Comparison of ENCODE assay signal across 7 mouse cellular contexts in the genomic region with DNA sequence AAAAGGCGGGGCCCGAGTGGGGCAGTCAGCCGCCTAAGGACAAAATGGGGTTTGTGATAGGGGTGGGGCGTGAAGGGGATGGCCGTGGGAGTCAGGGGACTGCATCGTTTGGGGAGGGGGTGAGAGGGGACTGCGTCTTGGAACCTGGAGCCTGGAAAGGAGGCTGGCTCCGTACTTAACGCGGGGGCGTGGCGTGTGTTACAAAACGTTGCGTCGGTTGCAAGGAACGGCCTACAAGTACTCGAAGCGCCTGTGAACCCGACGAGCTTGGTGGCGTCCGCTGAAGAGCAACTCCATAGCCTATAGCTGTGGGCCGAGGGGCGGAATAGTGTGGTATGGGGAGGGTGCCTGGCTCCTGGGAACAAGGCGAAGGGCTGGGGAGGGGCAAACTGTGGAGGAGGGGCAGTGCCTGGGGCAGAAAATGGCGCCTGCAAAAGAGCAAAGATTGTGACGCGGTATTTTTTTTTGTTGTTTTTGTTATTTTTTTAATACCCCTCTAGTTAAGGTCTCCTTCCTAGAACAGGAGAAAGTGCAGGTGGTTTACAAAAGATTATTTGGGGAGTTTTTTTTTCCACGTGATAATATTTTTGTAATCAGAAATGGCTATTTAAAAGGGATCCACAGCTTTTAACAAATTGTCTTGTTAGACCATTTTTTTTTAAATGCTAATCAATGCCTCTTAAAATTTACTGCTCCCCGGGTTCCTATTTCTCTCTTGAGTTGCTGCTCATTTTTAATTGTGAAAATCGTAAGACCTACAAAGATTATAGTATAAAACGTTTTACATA. TPM values are rescaled to one million over a fixed set of nuclear protein-coding genes. Genes with fewer than 3 reads are reported as not detected.
DNase-seq lines count a peak whose midpoint lies in the region; ATAC-seq lines count a peak whose summit lies in the region.

No protein-coding gene starts in this region.

- H3K4me1 ChIP-seq in intestine, embryonic 15.5 days (replicated peaks): no peaks in the 10 kb centered on the region

- peak overlapping the region; percentile 54 for H3K4me3 ChIP-seq in intestine, embryonic 15.5 days (replicated peaks)

- intact Hi-C loops in gastrocnemius, postnatal 36 days (cut with DNase I): no loop called here
- intact Hi-C loops in left cerebral cortex, postnatal 25 days (cut with DNase I): loop anchor here (2.0 kb wide), 1 partner anchor 16 kb away; no protein-coding TSS in a partner anchor

- H3K4me2 ChIP-seq in intestine, embryonic 15.5 days (replicated peaks): peak overlapping the region; percentile 51

- WGBS in intestine, embryonic 15.5 days: 19% methylated on average over 32 of the region's 32 CpGs

- H3K27me3 ChIP-seq in intestine, embryonic 15.5 days (replicated peaks): no peaks in the 10 kb centered on the region

- H3K9me3 ChIP-seq in intestine, embryonic 15.5 days: no peaks in the 10 kb centered on the region

- peak overlapping the region; percentile 52 for H3K9ac ChIP-seq in intestine, embryonic 15.5 days

- peak overlapping the region; percentile 91 for H3K27ac ChIP-seq in intestine, embryonic 15.5 days

- peak; percentile 84 for DNase-seq in adrenal gland, postnatal 10 days
- peak; percentile 66 for DNase-seq in embryo, embryonic 11.5 days (ENCODE audit: low read depth, low spot score)
- peak; percentile 51 for DNase-seq in gastrocnemius, postnatal 36 days
- peak; percentile 74 to 88 for DNase-seq in left cerebral cortex, postnatal 25 days (ENCODE audit: low spot score in 2 of 2)
- peak; percentile 87 for DNase-seq in mesoderm, embryonic 11.5 days (ENCODE audit: low read depth, low spot score)
- peak; percentile 68 for DNase-seq in skeletal muscle tissue, adult 2 months (ENCODE audit: low read depth, low spot score)

- H3K36me3 ChIP-seq in intestine, embryonic 15.5 days: no peaks in the 10 kb centered on the region

- ATAC-seq in intestine, embryonic 15.5 days: peak; percentile 97

RNA-seq across cellular contexts. Expression of a gene that starts 0.8 kb away (rescaled TPM):
- total RNA-seq in adrenal gland, postnatal 10 days (2021): 10 to 100 TPM; 18.9 to 28.3 TPM
- total RNA-seq in gastrocnemius, postnatal 36 days (2021): 1 to 10 TPM; 1.1 to 1.9 TPM
- polyA plus RNA-seq in intestine, embryonic 15.5 days (2015; fragmentation: Nextera tagmentation; extraction: Ambion mirVana): 27.9 and 28.4 TPM in 2 replicates
- 100 to 1,000 TPM in 1 of 2 experiments, 10 to 100 TPM in 1; 99.6 to 110 TPM for total RNA-seq in left cerebral cortex, postnatal 25 days (2021)

RNA-seq across cellular contexts. Expression of a gene that starts 16.7 kb away (rescaled TPM):
- 100 to 1,000 TPM; 145 to 183 TPM for total RNA-seq in adrenal gland, postnatal 10 days (2021)
- total RNA-seq in gastrocnemius, postnatal 36 days (2021): 100 to 1,000 TPM; 112 to 126 TPM
- polyA plus RNA-seq in intestine, embryonic 15.5 days (2015; fragmentation: Nextera tagmentation; extraction: Ambion mirVana): 102 and 104 TPM in 2 replicates
- 100 to 1,000 TPM; 282 to 311 TPM for total RNA-seq in left cerebral cortex, postnatal 25 days (2021)

RNA-seq across cellular contexts. Expression of a gene that starts 46.4 kb away (rescaled TPM):
- 100 to 1,000 TPM; 307 to 320 TPM for total RNA-seq in adrenal gland, postnatal 10 days (2021)
- 100 to 1,000 TPM; 130 to 151 TPM for total RNA-seq in gastrocnemius, postnatal 36 days (2021)
- 176 and 185 TPM in 2 replicates for polyA plus RNA-seq in intestine, embryonic 15.5 days (2015; fragmentation: Nextera tagmentation; extraction: Ambion mirVana)
- total RNA-seq in left cerebral cortex, postnatal 25 days (2021): 100 to 1,000 TPM; 338 to 343 TPM

Comparison
In these comparisons a context has a peak if more than half of its experiments do, and no peak if none do; other contexts are left out.
1. Peak in every context shown above with its lines: DNase-seq, ATAC-seq, H3K4me3 ChIP-seq and H3K27ac ChIP-seq.
2. RNA of a gene that starts 0.8 kb away (total RNA-seq): 99.6 to 110 TPM in left cerebral cortex, postnatal 25 days and 18.9 to 28.3 TPM in adrenal gland, postnatal 10 days; 1.1 to 1.9 TPM in gastrocnemius, postnatal 36 days; every median in the first group is over 4 times any median in the second.